Mouse (Mus musculus) midbrain, embryonic 16.5 days (tissue): ENCODE data around the gene Faap100. TPM values are rescaled to one million over a fixed set of nuclear protein-coding genes. Genes with fewer than 3 reads are reported as not detected.
"Not testable (repeated sequence)": the region's sequence is repeated elsewhere in the genome, so short reads cannot be mapped to it uniquely, and the experiment has no call there.

ENCODE experiments used
- ATAC-seq: fragments of 200-750 bp; cut with Nextera tagmentation; 2 replicates; pipeline ENCODE4 v1.8.0; 2017; ENCODE audit warnings: moderate TSS enrichment
- H3K27ac ChIP-seq: fragments of 300-500 bp; sonication (generic); 2 replicates; pipeline ENCODE4 v1.5.1; 2014; ENCODE audit warnings: mild to moderate bottlenecking, low read length, mixed read lengths
- H3K27me3 ChIP-seq: fragments of 300-500 bp; sonication (generic); 2 replicates; pipeline ENCODE4 v1.6.1; 2014; ENCODE audit warnings: low read depth, low read length, mixed read lengths; ENCODE audit not compliant: control insufficient read depth, insufficient read depth
- H3K36me3 ChIP-seq: fragments of 300-500 bp; sonication (generic); 2 replicates; pipeline ENCODE4 v1.6.1; 2014; ENCODE audit warnings: mild to moderate bottlenecking, low read length, moderate library complexity, mixed read lengths; ENCODE audit not compliant: control insufficient read depth, insufficient read depth
- H3K4me1 ChIP-seq: fragments of 300-500 bp; sonication (generic); 2 replicates; pipeline ENCODE4 v1.6.1; 2014; ENCODE audit warnings: mild to moderate bottlenecking, low read length, mixed read lengths; ENCODE audit not compliant: control insufficient read depth, insufficient read depth
- H3K4me2 ChIP-seq: fragments of 300-500 bp; sonication (generic); 2 replicates; pipeline ENCODE4 v1.6.1; 2014; ENCODE audit warnings: mild to moderate bottlenecking, low read length, mixed read lengths
- H3K4me3 ChIP-seq: fragments of 300-500 bp; sonication (generic); 2 replicates; pipeline ENCODE4 v1.5.1; 2014; ENCODE audit warnings: low read depth, mild to moderate bottlenecking, low read length, moderate library complexity, mixed read lengths
- H3K9ac ChIP-seq: fragments of 300-500 bp; sonication (generic); 2 replicates; pipeline ENCODE4 v1.6.1; 2014; ENCODE audit warnings: low read depth, low read length, mixed read lengths
- H3K9me3 ChIP-seq: fragments of 300-500 bp; sonication (generic); replicated peaks from 2 replicates; pipeline ENCODE4 v1.6.1; 2014; ENCODE audit warnings: mild to moderate bottlenecking, low read length, mixed read lengths; ENCODE audit not compliant: control insufficient read depth, poor library complexity, severe bottlenecking
- WGBS: fragments of 180-500 bp; shearing (Covaris S2); extraction: QIAGEN DNeasy Blood & Tissue Kit; methylation state at CpG from one replicate; pipeline ENCODE4 v1.1.7; 2014; 5-methylcytosine and 5-hydroxymethylcytosine counted together
- polyA plus RNA-seq: library from polyadenylated mRNA; unstranded; fragments of >200 nt; fragmentation: Nextera tagmentation; extraction: Ambion mirVana; gene quantifications from 2 replicates; pipeline ENCODE4 v1.2.1, GENCODE M21; 2015

Gene Faap100
- polyA plus RNA-seq = 119 and 126 TPM in 2 replicates

- peaks cover 44% of the 10 kb centered on the region for H3K36me3 ChIP-seq
- peak within 1 kb of the TSS; percentile 83 for H3K27ac ChIP-seq
- H3K27me3 ChIP-seq = no peaks in the 10 kb centered on the region
- H3K9me3 ChIP-seq = no peaks in the 10 kb centered on the region
- H3K9ac ChIP-seq = peak within 1 kb of the TSS; percentile 88
- peaks cover 17% of the 10 kb centered on the region for H3K4me1 ChIP-seq
- WGBS = 10% methylated on average over 52 of the region's 54 CpGs
- peak within 1 kb of the TSS; percentile 93 for H3K4me2 ChIP-seq
- H3K4me3 ChIP-seq = peak within 1 kb of the TSS; percentile 79
- peak; percentile 86 for ATAC-seq
Measured at GRCm38 (mm10) chr11:120378611-120379540, at the start of gene Faap100. Faap100 (minus strand) TSS chr11:120378764.

- H3K4me2 ChIP-seq = no peak overlapping the region
- H3K9ac ChIP-seq = no peak overlapping the region
- H3K27ac ChIP-seq = no peak overlapping the region
- no peaks in the 10 kb centered on the region for H3K9me3 ChIP-seq
- WGBS = 89% methylated on average over 3 of the region's 3 CpGs
- ATAC-seq = no peak
- no peak overlapping the region for H3K4me3 ChIP-seq
- peaks cover 26% of the 10 kb centered on the region for H3K36me3 ChIP-seq
- no peaks in the 10 kb centered on the region for H3K27me3 ChIP-seq
- no peaks in the 10 kb centered on the region for H3K4me1 ChIP-seq
Measured at GRCm38 (mm10) chr11:120426727-120427126, 48.2 kb upstream of the Faap100 start.

- no peaks in the 10 kb centered on the region for H3K4me1 ChIP-seq
- H3K27ac ChIP-seq = no peak overlapping the region
- WGBS = 67% methylated on average over 9 of the region's 9 CpGs
- peaks cover 34% of the 10 kb centered on the region for H3K36me3 ChIP-seq
- H3K9me3 ChIP-seq = no peaks in the 10 kb centered on the region
- H3K4me2 ChIP-seq = no peak overlapping the region
- no peak overlapping the region for H3K4me3 ChIP-seq
- ATAC-seq = no peak
- no peaks in the 10 kb centered on the region for H3K27me3 ChIP-seq
- H3K9ac ChIP-seq = no peak overlapping the region
Measured at GRCm38 (mm10) chr11:120423569-120424295, 45.2 kb upstream of the Faap100 start.

GRCm38 (mm10) chr11:120422651-120423568 lies 44.3 kb upstream of the Faap100 start:
- H3K4me1 ChIP-seq = no peaks in the 10 kb centered on the region
- H3K27me3 ChIP-seq = no peaks in the 10 kb centered on the region
- no peak for ATAC-seq
- no peak overlapping the region for H3K4me3 ChIP-seq
- no peak overlapping the region for H3K27ac ChIP-seq
- no peaks in the 10 kb centered on the region for H3K9me3 ChIP-seq
- H3K36me3 ChIP-seq = peaks cover 32% of the 10 kb centered on the region
- WGBS = 90% methylated on average over 13 of the region's 13 CpGs
- H3K4me2 ChIP-seq = no peak overlapping the region
- no peak overlapping the region for H3K9ac ChIP-seq

GRCm38 (mm10) chr11:120418592-120418991 lies 40.0 kb upstream of the Faap100 start:
- Histone ChIP-seq H3K27me3 (no peaks in the 10 kb centered on the region), H3K9ac (no peak overlapping the region), H3K27ac (no peak overlapping the region), H3K4me1 (no peaks in the 10 kb centered on the region), H3K4me2 (no peak overlapping the region), H3K36me3 (peaks cover 41% of the 10 kb centered on the region), H3K9me3 (no peaks in the 10 kb centered on the region), H3K4me3 (no peak overlapping the region)
- ATAC-seq = no peak
- 88% methylated on average over 1 of the region's 1 CpGs for WGBS

- Histone ChIP-seq H3K4me2 (no peak overlapping the region), H3K27me3 (no peaks in the 10 kb centered on the region), H3K27ac (no peak overlapping the region), H3K4me3 (no peak overlapping the region), H3K4me1 (no peaks in the 10 kb centered on the region), H3K9me3 (no peaks in the 10 kb centered on the region), H3K36me3 (peaks cover 41% of the 10 kb centered on the region), H3K9ac (no peak overlapping the region)
- 94% methylated on average over 7 of the region's 7 CpGs for WGBS
- ATAC-seq = no peak
Measured at GRCm38 (mm10) chr11:120417852-120418251, 39.3 kb upstream of the Faap100 start.

GRCm38 (mm10) chr11:120413621-120414020 lies 35.1 kb upstream of the Faap100 start:
- not testable (repeated sequence) for H3K4me2 ChIP-seq, H3K27me3 ChIP-seq, ATAC-seq, H3K4me1 ChIP-seq, H3K9me3 ChIP-seq, H3K27ac ChIP-seq, H3K9ac ChIP-seq, H3K4me3 ChIP-seq
- WGBS = 94% methylated on average over 7 of the region's 10 CpGs
- H3K36me3 ChIP-seq = peaks cover 51% of the 10 kb centered on the region

GRCm38 (mm10) chr11:120406445-120406844 lies 27.9 kb upstream of the Faap100 start:
- Histone ChIP-seq H3K4me3 (no peak overlapping the region), H3K9me3 (no peaks in the 10 kb centered on the region), H3K9ac (no peak overlapping the region), H3K4me1 (no peaks in the 10 kb centered on the region), H3K27me3 (no peaks in the 10 kb centered on the region), H3K36me3 (peaks cover 39% of the 10 kb centered on the region), H3K4me2 (no peak overlapping the region), H3K27ac (no peak overlapping the region)
- ATAC-seq = no peak
- 84% methylated on average over 1 of the region's 1 CpGs for WGBS
